Mouse (Mus musculus): Measurements from ENCODE around the gene Foxn1. TPM values are rescaled to one million over a fixed set of nuclear protein-coding genes. Genes with fewer than 3 reads are reported as not detected.
A peak's percentile ranks its signal among the peaks of the same experiment; 100 is the strongest.

Foxn1 gene
- total and polyA plus RNA-seq, 2 experiments from 2014 or later: not detected

DNA sequence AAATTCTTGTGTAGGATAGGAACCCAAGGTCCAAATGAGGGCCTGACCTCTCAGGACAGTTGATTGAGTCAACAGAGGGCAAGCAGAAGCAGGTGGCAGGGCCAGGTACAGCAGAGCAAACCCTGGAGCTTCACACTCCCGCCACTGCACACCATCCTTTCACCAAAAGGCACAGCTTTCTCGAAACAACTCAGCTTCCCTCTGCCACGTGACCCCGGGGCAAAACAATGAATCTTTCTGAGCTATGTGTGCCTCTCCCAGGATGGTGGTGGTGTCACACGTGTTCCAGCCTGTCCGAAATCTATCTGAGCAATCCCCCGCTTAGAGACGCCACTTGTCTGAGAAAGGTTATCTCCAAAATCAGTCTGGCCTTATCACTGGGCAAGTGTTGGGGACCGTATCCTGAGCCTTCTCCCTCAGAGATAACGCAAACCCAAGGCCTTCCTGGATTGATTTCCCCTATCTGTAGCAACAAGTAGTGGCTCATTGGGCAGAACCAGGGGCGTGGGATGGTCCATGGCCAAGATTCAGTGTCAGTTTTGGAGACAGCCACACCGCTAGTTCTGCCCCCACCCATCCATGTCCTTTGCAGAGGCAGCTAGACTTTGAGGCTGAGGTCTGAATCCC is 34.0 kb upstream of the Foxn1 start:
- H3K36me3 ChIP-seq (ENCODE audit: insufficient read depth, low read length): no peaks in the 10 kb centered on the region
- no peak overlapping the region for H3K27ac ChIP-seq (ENCODE audit: low read depth, low read length)
- no peak overlapping the region for H3K4me2 ChIP-seq (ENCODE audit: low read depth, low read length, poor library complexity, severe bottlenecking)
- no peaks in the 10 kb centered on the region for H3K4me1 ChIP-seq (ENCODE audit: insufficient read depth, low read length)
- no peaks in the 10 kb centered on the region for H3K9me3 ChIP-seq (ENCODE audit: low read length)
- H3K4me3 ChIP-seq (ENCODE audit: low read depth, low read length): no peak overlapping the region
- no peak for DNase-seq (ENCODE audit: low spot score)
- WGBS: 82% methylated on average over 12 of the region's 12 CpGs
- H3K27me3 ChIP-seq (ENCODE audit: insufficient read depth, low read length): no peaks in the 10 kb centered on the region
- no peak for ATAC-seq (ENCODE audit: low FRiP score)
- H3K9ac ChIP-seq (replicated peaks; ENCODE audit: low read length, poor library complexity, severe bottlenecking): no peak overlapping the region
- TF ChIP-seq CTCF (IDR thresholded peaks at IDR 0.05): no peak

DNA sequence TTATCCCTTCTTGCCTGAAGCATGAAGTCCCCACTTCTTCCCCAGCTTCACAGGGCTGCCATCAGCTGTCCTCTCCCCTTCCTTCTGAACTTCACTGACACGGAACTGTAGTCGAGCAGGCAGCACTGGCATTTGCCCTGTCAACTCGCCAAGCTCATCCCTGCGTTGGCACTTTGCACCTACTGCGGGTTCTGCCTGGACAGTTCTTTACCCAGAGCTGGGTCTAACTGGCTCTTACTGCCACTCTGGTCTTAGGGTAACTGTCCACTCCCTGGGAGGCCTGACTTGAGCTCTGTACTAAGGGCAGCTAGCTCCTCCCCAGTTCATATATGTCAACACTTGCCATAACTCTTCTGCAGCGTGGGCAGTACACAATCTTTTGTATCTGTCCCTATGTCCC is 30.5 kb upstream of the Foxn1 start:
- H3K4me3 ChIP-seq (ENCODE audit: low read depth, low read length): no peak overlapping the region
- H3K36me3 ChIP-seq (ENCODE audit: insufficient read depth, low read length): no peaks in the 10 kb centered on the region
- H3K4me1 ChIP-seq (ENCODE audit: insufficient read depth, low read length): no peaks in the 10 kb centered on the region
- TF ChIP-seq CTCF (IDR thresholded peaks at IDR 0.05): no peak
- H3K27ac ChIP-seq (ENCODE audit: low read depth, low read length): no peak overlapping the region
- H3K9ac ChIP-seq (replicated peaks; ENCODE audit: low read length, poor library complexity, severe bottlenecking): no peak overlapping the region
- no peaks in the 10 kb centered on the region for H3K9me3 ChIP-seq (ENCODE audit: low read length)
- no peak overlapping the region for H3K4me2 ChIP-seq (ENCODE audit: low read depth, low read length, poor library complexity, severe bottlenecking)
- ATAC-seq (ENCODE audit: low FRiP score) (no peak), DNase-seq (ENCODE audit: low spot score) (no peak)
- 81% methylated on average over 6 of the region's 6 CpGs for WGBS
- H3K27me3 ChIP-seq (ENCODE audit: insufficient read depth, low read length): no peaks in the 10 kb centered on the region

DNA sequence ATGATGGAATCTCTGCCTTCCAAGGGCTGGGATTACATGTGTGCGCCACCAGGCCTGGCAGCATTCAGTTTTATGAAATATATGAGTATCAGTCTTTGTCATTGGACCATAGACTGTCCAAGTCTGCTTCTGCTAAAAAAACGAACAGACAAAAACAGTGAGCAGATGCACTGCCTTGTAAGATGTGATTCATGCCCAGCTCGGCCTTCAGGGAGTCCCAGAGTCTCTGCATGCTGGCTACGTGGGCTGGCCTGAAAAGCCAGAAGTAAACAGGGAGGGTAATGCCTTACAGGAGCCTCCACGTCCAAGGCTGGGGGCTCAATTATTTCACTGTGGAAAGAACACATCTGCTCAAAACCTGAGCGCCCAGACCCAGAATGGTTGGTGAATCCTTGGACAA is 26.5 kb upstream of the Foxn1 start:
- Histone ChIP-seq H3K27ac (ENCODE audit: low read depth, low read length) (no peak overlapping the region), H3K9ac (replicated peaks; ENCODE audit: low read length, poor library complexity, severe bottlenecking) (no peak overlapping the region), H3K9me3 (ENCODE audit: low read length) (no peaks in the 10 kb centered on the region), H3K27me3 (ENCODE audit: insufficient read depth, low read length) (no peaks in the 10 kb centered on the region), H3K4me1 (ENCODE audit: insufficient read depth, low read length) (no peaks in the 10 kb centered on the region), H3K36me3 (ENCODE audit: insufficient read depth, low read length) (no peaks in the 10 kb centered on the region), H3K4me3 (ENCODE audit: low read depth, low read length) (no peak overlapping the region), H3K4me2 (ENCODE audit: low read depth, low read length, poor library complexity, severe bottlenecking) (no peak overlapping the region)
- TF ChIP-seq CTCF (IDR thresholded peaks at IDR 0.05): no peak
- no peak for ATAC-seq (ENCODE audit: low FRiP score)
- DNase-seq (ENCODE audit: low spot score): no peak
- WGBS: 71% methylated on average over 6 of the region's 6 CpGs

DNA sequence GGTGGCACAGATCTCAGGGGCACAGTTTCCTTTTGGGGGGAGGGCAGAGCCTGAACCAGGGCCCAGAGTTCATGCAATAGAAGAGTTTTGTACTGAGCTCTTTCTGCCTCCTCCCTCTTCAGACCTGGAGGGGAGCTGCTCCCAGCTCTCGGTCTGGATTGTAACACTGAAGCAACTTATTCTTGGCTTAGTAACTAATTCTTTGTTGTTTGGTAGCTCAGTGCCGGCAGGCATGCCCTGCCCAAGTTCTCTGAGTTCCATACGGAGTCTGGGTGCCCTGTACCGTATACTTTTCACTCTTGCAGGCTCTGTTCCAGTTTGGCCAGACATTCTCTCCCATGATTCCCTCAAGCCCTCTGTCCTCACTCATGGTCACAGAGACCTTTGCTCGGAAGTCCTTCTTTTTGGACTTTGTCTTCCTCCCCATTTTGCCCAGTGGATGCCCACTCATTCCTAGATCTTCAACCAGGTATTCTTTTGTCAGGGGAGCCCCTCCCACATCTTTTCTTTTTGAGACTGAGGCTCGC is 26.0 kb upstream of the Foxn1 start:
- H3K4me3 ChIP-seq (ENCODE audit: low read depth, low read length): no peak overlapping the region
- no peaks in the 10 kb centered on the region for H3K27me3 ChIP-seq (ENCODE audit: insufficient read depth, low read length)
- H3K36me3 ChIP-seq (ENCODE audit: insufficient read depth, low read length): no peaks in the 10 kb centered on the region
- no peak overlapping the region for H3K4me2 ChIP-seq (ENCODE audit: low read depth, low read length, poor library complexity, severe bottlenecking)
- no peak for TF ChIP-seq CTCF (IDR thresholded peaks at IDR 0.05)
- no peak overlapping the region for H3K27ac ChIP-seq (ENCODE audit: low read depth, low read length)
- ATAC-seq (ENCODE audit: low FRiP score): no peak
- WGBS: 71% methylated on average over 6 of the region's 6 CpGs
- no peaks in the 10 kb centered on the region for H3K9me3 ChIP-seq (ENCODE audit: low read length)
- no peaks in the 10 kb centered on the region for H3K4me1 ChIP-seq (ENCODE audit: insufficient read depth, low read length)
- no peak for DNase-seq (ENCODE audit: low spot score)
- H3K9ac ChIP-seq (replicated peaks; ENCODE audit: low read length, poor library complexity, severe bottlenecking): no peak overlapping the region

DNA sequence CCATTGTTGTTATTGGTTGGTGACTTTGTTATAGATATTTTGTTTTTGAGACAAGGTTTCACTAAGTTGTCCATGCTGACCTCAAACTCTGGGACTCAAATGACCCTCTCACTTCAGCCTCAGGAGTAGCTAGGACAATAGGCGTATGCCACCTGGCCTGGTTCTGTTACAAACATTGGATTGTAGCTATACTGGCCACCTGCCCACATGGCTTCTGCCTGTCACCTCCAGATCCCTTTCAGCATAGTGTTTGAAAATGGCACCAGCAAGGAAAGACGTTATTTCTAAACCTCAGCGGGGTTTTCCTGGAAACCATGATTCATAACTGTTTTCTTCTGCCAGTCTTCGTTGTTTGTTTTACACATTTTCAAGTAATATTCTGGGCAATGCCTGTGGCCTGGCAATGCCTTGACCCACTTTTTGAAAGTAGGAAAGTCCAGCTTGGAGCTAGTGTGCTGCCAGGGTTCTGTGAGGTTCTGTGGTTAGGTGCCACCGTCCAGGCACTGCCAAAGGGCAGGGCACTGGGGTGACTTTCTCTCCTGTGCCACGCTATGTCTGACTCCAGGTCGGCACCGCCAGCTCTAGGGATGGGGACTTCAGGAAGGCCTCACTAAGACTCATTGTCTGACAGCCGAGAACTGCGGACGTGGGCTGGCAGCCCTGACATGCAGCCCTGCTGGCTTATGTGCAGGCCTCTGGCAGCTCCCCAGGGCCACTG is 25.4 kb upstream of the Foxn1 start:
- 80% methylated on average over 11 of the region's 11 CpGs for WGBS
- ATAC-seq (ENCODE audit: low FRiP score): no peak

More for the DNA sequence above, 25.4 kb upstream of the Foxn1 start:
- Histone ChIP-seq H3K4me3 (ENCODE audit: low read depth, low read length) (no peak overlapping the region), H3K36me3 (ENCODE audit: insufficient read depth, low read length) (no peaks in the 10 kb centered on the region), H3K4me1 (ENCODE audit: insufficient read depth, low read length) (no peaks in the 10 kb centered on the region), H3K4me2 (ENCODE audit: low read depth, low read length, poor library complexity, severe bottlenecking) (no peak overlapping the region), H3K9ac (replicated peaks; ENCODE audit: low read length, poor library complexity, severe bottlenecking) (no peak overlapping the region), H3K27ac (ENCODE audit: low read depth, low read length) (no peak overlapping the region), H3K9me3 (ENCODE audit: low read length) (no peaks in the 10 kb centered on the region), H3K27me3 (ENCODE audit: insufficient read depth, low read length) (no peaks in the 10 kb centered on the region)
- no peak for TF ChIP-seq CTCF (IDR thresholded peaks at IDR 0.05)
- DNase-seq (ENCODE audit: low spot score): peak; percentile 24

Measured in midbrain, postnatal 0 days (tissue).